Mouse (Mus musculus) midbrain, embryonic 15.5 days (tissue): ENCODE data around the gene Crygb. TPM values are rescaled to one million over a fixed set of nuclear protein-coding genes. Genes with fewer than 3 reads are reported as not detected.

Experiments used
- ATAC-seq: fragments of 200-750 bp; cut with Nextera tagmentation; replicated peaks from 2 replicates; pipeline ENCODE4 v1.8.0; 2017; ENCODE audit warnings: moderate TSS enrichment
- H3K27ac ChIP-seq: fragments of 300-500 bp; sonication (generic); 2 replicates; pipeline ENCODE4 v1.5.1; 2015; ENCODE audit warnings: mild to moderate bottlenecking, inconsistent platforms
- H3K27me3 ChIP-seq: fragments of 300-500 bp; sonication (generic); replicated peaks from 2 replicates; pipeline ENCODE4 v1.6.1; 2015; ENCODE audit warnings: inconsistent platforms
- H3K36me3 ChIP-seq: fragments of 300-500 bp; sonication (generic); replicated peaks from 2 replicates; pipeline ENCODE4 v1.6.1; 2015; ENCODE audit warnings: inconsistent platforms
- H3K4me1 ChIP-seq: fragments of 300-500 bp; sonication (generic); 2 replicates; pipeline ENCODE4 v1.6.1; 2015; ENCODE audit warnings: inconsistent platforms
- H3K4me2 ChIP-seq: fragments of 300-500 bp; sonication (generic); 2 replicates; pipeline ENCODE4 v1.6.1; 2015; ENCODE audit warnings: inconsistent platforms, mild to moderate bottlenecking, moderate library complexity
- H3K4me3 ChIP-seq: fragments of 300-500 bp; sonication (generic); 2 replicates; pipeline ENCODE4 v1.5.1; 2015; ENCODE audit warnings: mild to moderate bottlenecking, inconsistent platforms
- H3K9ac ChIP-seq: fragments of 300-500 bp; sonication (generic); 2 replicates; pipeline ENCODE4 v1.6.1; 2015; ENCODE audit warnings: mild to moderate bottlenecking, inconsistent platforms
- H3K9me3 ChIP-seq: fragments of 300-500 bp; sonication (generic); 2 replicates; pipeline ENCODE4 v1.6.1; 2016; ENCODE audit warnings: inconsistent platforms
- WGBS: fragments of 180-500 bp; shearing (Covaris S2); methylation state at CpG from one replicate; pipeline ENCODE4 v1.1.7; 2015; ENCODE audit warnings: mixed read lengths; 5-methylcytosine and 5-hydroxymethylcytosine counted together
- polyA plus RNA-seq: library from polyadenylated mRNA; unstranded; fragments of >200 nt; fragmentation: Nextera tagmentation; extraction: Ambion mirVana; gene quantifications from 2 replicates; pipeline ENCODE4 v1.2.1, GENCODE M21; 2015

The Crygb gene
- polyA plus RNA-seq, 1 experiment from 2014 or later = not detected

DNA sequence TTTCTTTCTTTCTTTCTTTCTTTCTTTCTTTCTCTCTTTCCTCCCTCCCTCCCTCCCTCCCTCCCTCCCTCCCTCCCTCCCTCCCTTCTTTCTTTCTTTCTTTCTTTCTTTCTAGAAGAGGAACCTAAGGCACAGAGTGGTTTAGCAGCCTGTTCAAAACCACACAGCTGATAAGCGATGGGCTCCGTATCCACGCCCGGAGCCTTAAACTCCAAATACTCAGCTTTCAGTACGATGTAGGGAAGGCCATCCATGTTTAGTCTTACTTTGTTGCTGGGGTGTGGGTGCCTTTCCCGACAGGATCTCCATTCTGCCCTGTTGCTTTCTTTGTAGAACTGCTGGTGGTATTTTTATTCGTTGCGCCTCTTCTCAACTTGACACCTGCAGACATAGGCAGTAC lies 27.1 kb upstream of the Crygb start:
- WGBS = 92% methylated on average over 8 of the region's 8 CpGs
- 0 out of 2 replicates have a peak, but pooled peaks cover 2% of the 10 kb centered on the region for H3K4me1 ChIP-seq
- no peak overlapping the region for H3K27ac ChIP-seq
- no peak for ATAC-seq
- H3K4me2 ChIP-seq = no peak overlapping the region
- H3K36me3 ChIP-seq = no peaks in the 10 kb centered on the region
- H3K27me3 ChIP-seq = no peaks in the 10 kb centered on the region
- no peaks in the 10 kb centered on the region for H3K9me3 ChIP-seq
- H3K9ac ChIP-seq = no peak overlapping the region
- no peak overlapping the region for H3K4me3 ChIP-seq

DNA sequence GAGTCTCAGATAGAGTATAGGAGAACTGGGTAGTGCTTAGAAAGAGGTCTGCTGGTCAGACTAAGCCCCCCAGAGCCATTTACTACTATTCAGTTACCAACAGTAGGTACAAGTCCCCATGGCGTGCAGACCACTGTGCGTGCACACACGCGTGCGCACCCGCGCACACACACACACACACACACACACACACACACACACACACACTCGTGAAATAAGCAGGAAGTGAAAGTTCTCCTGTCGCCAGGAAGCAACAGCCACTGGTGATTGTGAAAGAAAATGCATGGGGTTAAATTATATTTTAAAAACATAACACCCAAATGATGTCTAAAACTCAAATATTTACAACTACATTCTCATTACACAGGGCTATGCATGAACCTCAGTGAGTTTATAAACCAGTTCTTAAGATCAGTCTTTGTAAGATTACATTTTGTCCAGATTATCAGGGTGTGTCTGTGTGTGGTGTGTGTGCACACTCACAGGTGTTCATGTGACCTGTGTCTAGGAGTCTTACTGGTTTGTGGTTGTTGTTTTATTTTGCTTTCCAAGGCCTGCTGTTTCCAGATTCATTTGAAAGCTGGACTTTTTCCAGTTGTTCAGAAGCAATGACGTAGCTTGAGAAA lies 25.7 kb upstream of the Crygb start:
- Histone ChIP-seq H3K27me3 (no peaks in the 10 kb centered on the region), H3K9me3 (no peaks in the 10 kb centered on the region), H3K9ac (no peak overlapping the region), H3K4me2 (no peak overlapping the region), H3K27ac (no peak overlapping the region), H3K36me3 (no peaks in the 10 kb centered on the region), H3K4me3 (no peak overlapping the region), H3K4me1 (0 out of 2 replicates have a peak, but pooled peaks cover 2% of the 10 kb centered on the region)
- WGBS = 88% methylated on average over 10 of the region's 10 CpGs
- no peak for ATAC-seq

DNA sequence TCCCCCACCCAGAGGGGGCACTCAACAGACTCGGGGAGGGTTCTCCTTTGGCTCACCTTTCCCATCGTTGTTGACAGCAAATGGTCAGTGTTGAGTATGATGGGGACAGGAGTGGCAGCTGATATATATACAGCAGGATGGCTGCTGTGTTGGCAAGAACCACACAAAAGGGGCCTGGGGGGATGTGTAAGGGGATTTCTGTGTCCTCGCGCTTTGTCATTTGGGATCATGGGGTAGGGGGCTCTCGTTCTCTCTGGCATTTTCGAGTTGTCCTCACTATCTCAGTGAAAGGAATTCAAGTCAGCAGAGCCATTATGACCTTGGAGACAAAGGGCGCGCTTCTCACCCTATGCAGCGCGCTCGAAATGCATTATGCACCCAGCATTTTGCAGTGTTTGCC lies 21.2 kb upstream of the Crygb start, which contains the start of gene Cryga:
Gene Cryga, minus strand, starts transcription at position 101 of the 400 bp plus-strand sequence.
- Histone ChIP-seq H3K27me3 (no peaks in the 10 kb centered on the region), H3K27ac (no peak within 1 kb of the TSS), H3K4me3 (no peak within 1 kb of the TSS), H3K4me2 (no peak within 1 kb of the TSS), H3K36me3 (no peaks in the 10 kb centered on the region), H3K4me1 (no peaks in the 10 kb centered on the region), H3K9me3 (no peaks in the 10 kb centered on the region), H3K9ac (no peak within 1 kb of the TSS)
- ATAC-seq = no peak
- 86% methylated on average over 11 of the region's 11 CpGs for WGBS

DNA sequence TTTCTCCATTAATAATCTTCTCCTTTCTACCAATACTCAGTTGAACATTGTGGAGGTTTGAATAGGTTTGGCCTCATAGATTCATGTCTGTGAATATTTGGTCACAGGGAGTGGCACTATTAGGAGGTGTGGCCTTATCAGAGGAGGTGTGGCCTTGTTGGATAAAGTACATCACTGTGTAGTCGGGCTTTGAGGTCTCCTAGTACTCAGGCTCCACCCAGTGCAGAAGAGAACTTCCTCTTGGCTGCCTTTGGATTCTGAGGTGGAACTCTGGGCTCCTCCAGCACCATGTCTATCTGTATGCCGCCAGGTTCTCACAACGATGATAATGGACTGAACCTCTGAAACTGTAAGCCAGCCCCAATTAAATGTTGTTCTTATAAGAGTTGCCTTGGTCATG lies 14.9 kb upstream of the Crygb start:
- ATAC-seq = no peak
- no peaks in the 10 kb centered on the region for H3K4me1 ChIP-seq
- H3K27ac ChIP-seq = no peak overlapping the region
- no peaks in the 10 kb centered on the region for H3K36me3 ChIP-seq
- 89% methylated on average over 3 of the region's 3 CpGs for WGBS
- no peak overlapping the region for H3K4me3 ChIP-seq
- no peak overlapping the region for H3K9ac ChIP-seq
- H3K9me3 ChIP-seq = no peaks in the 10 kb centered on the region
- no peak overlapping the region for H3K4me2 ChIP-seq
- H3K27me3 ChIP-seq = no peaks in the 10 kb centered on the region

DNA sequence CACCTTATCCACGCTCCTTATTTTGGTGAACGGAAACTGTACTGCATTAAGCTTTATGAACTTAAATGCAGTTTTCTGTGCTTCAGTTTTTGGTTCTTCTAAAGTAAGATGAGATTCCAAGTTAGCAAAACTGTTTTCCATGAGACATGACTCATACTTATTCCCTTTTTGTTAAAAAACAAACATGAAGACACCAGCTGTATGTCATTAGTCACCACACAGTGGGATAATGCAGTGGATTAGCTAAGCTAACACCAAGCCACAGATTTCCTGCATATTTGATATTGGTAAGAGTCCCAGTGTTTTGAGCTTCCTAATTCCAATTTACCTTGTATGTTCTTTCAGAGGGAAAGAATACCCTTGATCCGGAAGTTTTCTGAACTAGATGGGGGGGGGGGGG lies 9.5 kb upstream of the Crygb start:
- WGBS = 92% methylated on average over 3 of the region's 3 CpGs
- no peaks in the 10 kb centered on the region for H3K36me3 ChIP-seq
- no peaks in the 10 kb centered on the region for H3K4me1 ChIP-seq
- H3K4me2 ChIP-seq = no peak overlapping the region
- H3K9ac ChIP-seq = no peak overlapping the region
- no peak for ATAC-seq
- H3K9me3 ChIP-seq = no peaks in the 10 kb centered on the region
- H3K27ac ChIP-seq = no peak overlapping the region
- H3K4me3 ChIP-seq = no peak overlapping the region
- H3K27me3 ChIP-seq = no peaks in the 10 kb centered on the region

DNA sequence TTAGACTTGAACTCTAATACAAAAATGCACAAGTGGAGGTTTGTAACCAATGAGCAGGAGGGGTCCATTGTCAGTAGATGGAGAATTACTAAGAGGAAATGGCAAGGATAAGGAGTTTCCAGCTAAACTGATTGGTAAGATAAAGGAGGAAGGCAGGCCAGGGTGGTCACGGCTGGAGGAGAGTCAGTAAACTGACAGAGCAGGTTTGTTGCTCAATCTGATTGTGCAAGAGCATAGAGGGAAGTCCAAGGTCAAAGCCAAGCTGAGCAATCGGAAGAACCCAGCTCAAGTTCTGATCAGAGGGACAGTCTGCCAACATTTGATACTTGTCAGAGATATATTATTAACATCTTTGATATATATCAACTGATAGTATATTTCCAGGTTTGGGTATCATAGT lies 8.3 kb upstream of the Crygb start:
- Histone ChIP-seq H3K36me3 (no peaks in the 10 kb centered on the region), H3K9me3 (no peaks in the 10 kb centered on the region), H3K4me1 (no peaks in the 10 kb centered on the region), H3K27me3 (no peaks in the 10 kb centered on the region), H3K9ac (no peak overlapping the region), H3K4me2 (no peak overlapping the region), H3K27ac (no peak overlapping the region), H3K4me3 (no peak overlapping the region)
- 89% methylated on average over 2 of the region's 2 CpGs for WGBS
- no peak for ATAC-seq

DNA sequence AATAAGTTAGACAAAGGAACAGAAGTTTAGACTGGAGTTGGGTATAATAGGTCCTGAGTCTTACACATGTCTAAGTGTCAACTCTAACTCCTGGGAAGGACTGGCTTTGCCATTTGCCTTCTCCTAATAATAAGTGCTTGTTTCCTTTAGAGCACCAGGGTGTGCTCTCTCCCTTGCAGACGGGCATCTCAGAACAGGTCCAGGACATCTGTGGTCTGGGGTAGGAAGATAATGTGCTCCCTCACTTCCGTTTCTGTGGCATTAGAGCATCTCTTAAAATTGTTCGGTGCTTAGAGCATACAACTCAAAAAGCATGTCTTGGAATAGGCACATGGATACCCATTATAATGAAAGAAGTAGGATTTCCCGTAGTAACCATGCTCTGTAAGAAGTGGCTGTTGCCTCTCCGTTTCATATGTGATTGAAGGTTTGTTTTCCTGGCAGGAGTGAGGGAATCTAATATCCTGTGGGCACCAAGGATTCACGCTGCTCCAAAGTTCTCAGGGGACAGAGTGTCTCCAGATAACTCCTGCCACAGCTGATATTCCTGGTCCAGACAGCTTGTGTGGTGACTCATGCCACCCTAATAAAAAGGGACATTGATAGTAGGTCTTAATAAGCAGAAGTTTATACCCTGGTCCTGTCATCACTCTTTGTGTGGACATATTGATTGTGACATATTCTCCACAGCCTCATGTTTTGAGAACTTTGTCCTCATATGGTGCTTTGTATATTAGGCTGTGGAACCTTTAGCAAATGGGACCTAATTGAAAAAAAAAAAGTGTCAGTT lies 6.7 kb upstream of the Crygb start:
- no peaks in the 10 kb centered on the region for H3K4me1 ChIP-seq
- WGBS = 83% methylated on average over 6 of the region's 6 CpGs
- no peaks in the 10 kb centered on the region for H3K9me3 ChIP-seq
- no peak overlapping the region for H3K4me3 ChIP-seq
- H3K9ac ChIP-seq = no peak overlapping the region
- no peak for ATAC-seq
- H3K36me3 ChIP-seq = no peaks in the 10 kb centered on the region
- H3K27ac ChIP-seq = no peak overlapping the region
- H3K4me2 ChIP-seq = no peak overlapping the region
- no peaks in the 10 kb centered on the region for H3K27me3 ChIP-seq

DNA sequence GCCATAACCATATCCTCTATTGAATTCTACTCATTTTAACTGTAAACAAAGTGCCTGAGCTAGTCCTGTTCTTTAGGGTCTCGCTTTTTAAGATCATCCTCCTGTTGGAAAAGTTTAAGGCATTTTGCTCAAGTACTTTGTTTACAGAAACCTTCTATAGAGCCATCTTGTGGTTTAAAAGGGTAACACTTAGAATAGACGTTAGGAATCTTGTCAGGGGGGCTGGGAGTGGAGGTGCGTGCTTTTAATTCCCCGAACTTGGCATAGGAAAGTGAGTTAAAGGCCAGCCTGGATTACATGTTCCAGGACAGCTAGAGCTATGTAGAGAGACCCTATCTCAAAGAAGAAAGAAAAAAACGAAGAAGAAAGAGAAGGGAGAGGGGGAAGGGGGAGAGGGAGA lies 6.5 kb downstream of the Crygb start:
- Histone ChIP-seq H3K27ac (no peak overlapping the region), H3K36me3 (no peaks in the 10 kb centered on the region), H3K9me3 (no peaks in the 10 kb centered on the region), H3K4me3 (no peak overlapping the region), H3K9ac (no peak overlapping the region), H3K4me1 (no peaks in the 10 kb centered on the region), H3K27me3 (no peaks in the 10 kb centered on the region), H3K4me2 (no peak overlapping the region)
- no peak for ATAC-seq
- WGBS = 25% methylated on average over 5 of the region's 5 CpGs

DNA sequence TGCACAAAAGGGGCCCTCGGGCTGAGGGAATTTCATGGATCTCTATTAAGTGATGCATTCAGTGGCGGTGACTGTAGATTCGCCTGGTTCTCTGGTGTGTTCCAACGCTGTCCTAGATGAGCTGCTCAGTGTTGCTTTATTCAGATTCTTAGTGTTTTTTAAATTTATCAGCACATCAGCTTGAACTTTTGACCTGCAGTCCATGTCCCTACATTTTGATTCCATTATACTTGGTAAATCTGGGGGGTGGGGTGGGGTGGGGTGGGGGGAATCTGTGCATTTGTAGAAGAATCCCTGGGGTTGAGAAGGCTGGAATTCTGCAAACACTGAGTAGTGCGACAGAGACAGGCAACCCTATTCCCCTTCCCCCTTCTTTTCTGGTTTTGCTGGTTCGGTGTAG lies 8.5 kb downstream of the Crygb start, which contains the start of gene Crygc:
Gene Crygc, minus strand, starts transcription at position 101 of the 400 bp plus-strand sequence.
- Histone ChIP-seq H3K9ac (no peak within 1 kb of the TSS), H3K36me3 (no peaks in the 10 kb centered on the region), H3K4me2 (no peak within 1 kb of the TSS), H3K4me3 (no peak within 1 kb of the TSS), H3K4me1 (no peaks in the 10 kb centered on the region), H3K9me3 (no peaks in the 10 kb centered on the region), H3K27me3 (no peaks in the 10 kb centered on the region), H3K27ac (no peak within 1 kb of the TSS)
- 56% methylated on average over 6 of the region's 6 CpGs for WGBS
- no peak for ATAC-seq

DNA sequence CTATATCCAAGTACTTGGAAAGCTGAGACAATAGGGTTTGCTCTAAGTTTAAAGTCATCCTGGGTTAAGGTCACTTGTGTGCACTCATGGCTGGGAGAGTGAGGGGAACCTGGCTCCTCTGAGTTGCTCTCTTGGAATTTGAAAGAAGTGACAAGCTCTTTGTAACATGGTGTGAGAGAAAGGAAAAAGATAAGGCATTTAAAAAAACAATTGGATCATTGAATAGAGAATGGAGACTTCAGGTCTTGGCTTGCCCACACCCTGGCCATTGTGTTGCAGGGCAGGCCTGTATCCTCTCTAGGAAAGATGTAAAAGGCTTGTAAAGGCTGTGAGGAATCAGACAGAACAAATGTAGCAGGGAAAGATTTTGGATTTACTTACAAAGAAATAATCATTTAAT lies 14.2 kb downstream of the Crygb start:
- no peaks in the 10 kb centered on the region for H3K9me3 ChIP-seq
- ATAC-seq = no peak
- H3K27me3 ChIP-seq = no peaks in the 10 kb centered on the region
- no peaks in the 10 kb centered on the region for H3K36me3 ChIP-seq
- no peak overlapping the region for H3K27ac ChIP-seq
- H3K4me2 ChIP-seq = no peak overlapping the region
- H3K9ac ChIP-seq = no peak overlapping the region
- H3K4me3 ChIP-seq = no peak overlapping the region
- no peaks in the 10 kb centered on the region for H3K4me1 ChIP-seq

DNA sequence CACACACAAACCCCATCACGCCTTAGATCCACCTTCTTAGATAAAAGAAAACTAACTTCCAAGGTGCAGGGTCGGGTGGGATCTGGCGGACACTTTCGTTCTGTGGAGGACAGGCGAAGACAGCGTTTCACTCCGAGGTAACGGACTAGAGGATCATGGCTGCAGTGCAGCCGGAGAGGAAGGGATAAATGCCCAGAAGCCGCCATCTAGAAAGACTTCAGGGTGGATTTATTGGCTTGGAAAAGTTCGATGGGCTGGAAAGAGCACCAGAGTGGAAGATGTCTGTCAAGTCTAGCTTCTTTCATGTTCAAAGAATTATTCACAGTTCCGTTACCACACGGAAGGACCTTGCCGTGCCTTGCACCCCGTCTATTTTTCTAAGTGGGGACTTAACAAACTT lies 17.9 kb downstream of the Crygb start:
- Histone ChIP-seq H3K9ac (no peak overlapping the region), H3K36me3 (no peaks in the 10 kb centered on the region), H3K27me3 (no peaks in the 10 kb centered on the region), H3K4me3 (no peak overlapping the region), H3K4me2 (no peak overlapping the region), H3K27ac (no peak overlapping the region), H3K9me3 (no peaks in the 10 kb centered on the region), H3K4me1 (no peaks in the 10 kb centered on the region)
- ATAC-seq = no peak
- WGBS = 89% methylated on average over 15 of the region's 15 CpGs

DNA sequence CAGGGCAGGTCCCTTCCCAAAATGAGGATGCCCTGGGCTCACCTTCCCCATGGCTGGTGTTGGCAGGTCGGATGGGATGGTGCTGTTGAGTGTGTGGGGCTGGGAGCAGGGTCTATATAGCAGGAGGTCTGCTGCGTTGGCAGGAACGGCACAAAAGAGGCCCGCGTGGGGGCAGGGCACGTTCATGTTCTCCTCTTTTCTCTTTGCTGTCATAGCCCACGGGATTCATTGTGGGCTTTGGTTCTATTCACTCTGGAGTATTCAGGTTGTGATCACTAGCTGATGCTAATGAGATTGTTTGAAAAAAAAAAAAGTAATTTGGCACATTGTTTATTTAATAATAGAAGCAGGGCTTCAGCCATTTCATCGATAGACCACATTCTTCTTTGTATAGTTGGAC lies 18.7 kb downstream of the Crygb start, which contains the start of gene Crygd:
Gene Crygd, minus strand, starts transcription at position 101 of the 400 bp plus-strand sequence.
- no peaks in the 10 kb centered on the region for H3K27me3 ChIP-seq
- H3K9me3 ChIP-seq = no peaks in the 10 kb centered on the region
- H3K9ac ChIP-seq = no peak within 1 kb of the TSS
- H3K4me1 ChIP-seq = no peaks in the 10 kb centered on the region
- no peak within 1 kb of the TSS for H3K4me2 ChIP-seq
- H3K27ac ChIP-seq = no peak within 1 kb of the TSS
- WGBS = 58% methylated on average over 8 of the region's 8 CpGs
- H3K4me3 ChIP-seq = no peak within 1 kb of the TSS
- no peak for ATAC-seq
- no peaks in the 10 kb centered on the region for H3K36me3 ChIP-seq

DNA sequence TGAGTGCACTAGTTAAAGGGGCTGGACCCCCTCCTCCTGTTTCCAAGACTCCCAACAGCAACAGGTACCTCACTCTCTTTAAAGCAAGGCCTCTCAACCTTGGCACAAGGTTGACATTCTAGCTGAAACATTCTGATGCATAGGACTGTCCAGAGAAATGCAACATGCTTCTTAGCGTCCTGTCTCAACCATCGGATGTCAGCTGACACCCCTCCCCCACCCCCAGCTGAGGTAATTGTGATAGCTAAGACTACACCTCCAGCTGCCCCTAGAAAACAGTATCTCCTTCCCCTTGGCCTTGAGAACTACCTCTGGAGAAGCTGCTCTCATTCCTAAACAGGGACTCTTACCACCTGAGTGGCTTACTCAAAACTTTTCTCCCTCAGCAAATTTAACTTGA lies 29.9 kb downstream of the Crygb start:
- WGBS = 56% methylated on average over 2 of the region's 2 CpGs
- H3K4me2 ChIP-seq = no peak overlapping the region
- no peak overlapping the region for H3K4me3 ChIP-seq
- H3K27me3 ChIP-seq = no peaks in the 10 kb centered on the region
- no peak overlapping the region for H3K9ac ChIP-seq
- ATAC-seq = no peak
- H3K36me3 ChIP-seq = no peaks in the 10 kb centered on the region
- no peak overlapping the region for H3K27ac ChIP-seq
- H3K4me1 ChIP-seq = no peaks in the 10 kb centered on the region
- H3K9me3 ChIP-seq = no peaks in the 10 kb centered on the region
